Mouse (Mus musculus) ES-Bruce4 (cell line): ENCODE data around the gene Fam168a. TPM values are rescaled to one million over a fixed set of nuclear protein-coding genes. Genes with fewer than 3 reads are reported as not detected.

Experiments used
- H3K27ac ChIP-seq: 2 replicates; pipeline ENCODE4 v1.5.1; 2012; ENCODE audit warnings: low read length, inconsistent platforms; ENCODE audit not compliant: insufficient read depth
- H3K27me3 ChIP-seq: 2 replicates; pipeline ENCODE4 v1.6.1; 2012; ENCODE audit warnings: mild to moderate bottlenecking, low read length, inconsistent platforms; ENCODE audit not compliant: control insufficient read depth, poor library complexity, insufficient read depth, severe bottlenecking
- H3K36me3 ChIP-seq: 2 replicates; pipeline ENCODE4 v1.6.1; 2012; ENCODE audit warnings: inconsistent platforms, mild to moderate bottlenecking, low read length, moderate library complexity; ENCODE audit not compliant: control insufficient read depth, poor library complexity, insufficient read depth, severe bottlenecking
- H3K4me1 ChIP-seq: one replicate; pipeline ENCODE4 v1.8.1; 2011; ENCODE audit warnings: low read length; ENCODE audit not compliant: control insufficient read depth, insufficient read depth
- H3K4me3 ChIP-seq: 2 replicates; pipeline ENCODE4 v1.5.1; 2011; ENCODE audit warnings: low read depth, mild to moderate bottlenecking, low read length
- H3K9ac ChIP-seq: 2 replicates; pipeline ENCODE4 v1.6.1; 2012; ENCODE audit warnings: low read depth, mild to moderate bottlenecking, inconsistent platforms; ENCODE audit not compliant: poor library complexity, severe bottlenecking
- H3K9me3 ChIP-seq: replicated peaks from 2 replicates; pipeline ENCODE4 v1.6.1; 2012; ENCODE audit warnings: mild to moderate bottlenecking, low read length, inconsistent platforms; ENCODE audit not compliant: control insufficient read depth, poor library complexity, insufficient read depth, severe bottlenecking
- CTCF ChIP-seq: IDR thresholded peaks from one replicate; pipeline ENCODE4 v1.8.1; 2011; ENCODE audit warnings: low read depth, low read length
- EP300 ChIP-seq: IDR thresholded peaks from 2 replicates; pipeline ENCODE4 v1.6.1; 2011; ENCODE audit warnings: low read depth, low read length; ENCODE audit not compliant: insufficient read depth
- POLR2A ChIP-seq: IDR thresholded peaks from one replicate; pipeline ENCODE4 v1.8.1; 2011; ENCODE audit warnings: low read length; ENCODE audit not compliant: insufficient read depth
- polyA plus RNA-seq: library from polyadenylated mRNA; stranded (reverse); fragments of >200 nt; gene quantifications from 2 replicates; pipeline ENCODE4 v1.2.4, GENCODE M21; 2011; ENCODE audit warnings: low read depth; ENCODE audit not compliant: missing spikeins, insufficient read depth, insufficient read length

Gene Fam168a
- polyA plus RNA-seq, 1 experiment = 27.4 TPM

GRCm38 (mm10) chr7:100855795-100856573 is 149.5 kb downstream of the Fam168a start:
- H3K36me3 ChIP-seq = no peaks in the 10 kb centered on the region
- H3K27me3 ChIP-seq = no peaks in the 10 kb centered on the region
- peaks cover 8% of the 10 kb centered on the region for H3K4me1 ChIP-seq
- H3K9me3 ChIP-seq = no peaks in the 10 kb centered on the region
- H3K27ac ChIP-seq = no peak overlapping the region
- TF ChIP-seq CTCF = no peak
- TF ChIP-seq EP300 = no peak
- TF ChIP-seq POLR2A = no peak
- H3K4me3 ChIP-seq = no peak overlapping the region
- no peak overlapping the region for H3K9ac ChIP-seq

DNA sequence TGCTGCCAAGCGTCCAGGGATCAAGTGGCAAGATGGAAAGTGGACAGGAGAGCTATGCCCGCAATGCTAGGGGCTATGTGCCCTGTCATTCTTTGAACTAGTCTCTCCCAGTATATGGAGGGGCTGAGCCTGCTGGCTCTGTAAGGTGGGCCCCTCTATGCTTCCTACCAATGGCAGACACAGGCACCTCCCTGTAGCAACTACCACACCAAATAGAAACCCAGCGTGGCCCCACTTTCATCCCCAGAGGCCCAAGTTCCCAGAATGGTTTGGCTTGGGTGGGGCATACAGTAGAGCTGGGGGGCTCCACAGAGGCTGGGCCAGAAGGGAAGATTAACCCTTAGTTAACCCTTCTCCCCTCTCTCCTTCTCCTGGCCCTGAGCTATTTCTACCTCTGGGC is 154.0 kb downstream of the Fam168a start:
- Histone ChIP-seq H3K36me3 (no peaks in the 10 kb centered on the region), H3K9ac (no peak overlapping the region), H3K4me1 (peaks cover 6% of the 10 kb centered on the region), H3K27ac (no peak overlapping the region), H3K27me3 (no peaks in the 10 kb centered on the region), H3K9me3 (no peaks in the 10 kb centered on the region), H3K4me3 (no peak overlapping the region)
- no peak for TF ChIP-seq CTCF
- TF ChIP-seq EP300 = no peak
- TF ChIP-seq POLR2A = no peak

GRCm38 (mm10) chr7:100861209-100861608 is 154.8 kb downstream of the Fam168a start:
- no peaks in the 10 kb centered on the region for H3K9me3 ChIP-seq
- no peak overlapping the region for H3K27ac ChIP-seq
- no peaks in the 10 kb centered on the region for H3K36me3 ChIP-seq
- no peak overlapping the region for H3K4me3 ChIP-seq
- H3K27me3 ChIP-seq = no peaks in the 10 kb centered on the region
- H3K9ac ChIP-seq = no peak overlapping the region
- no peak for TF ChIP-seq CTCF
- TF ChIP-seq POLR2A = no peak
- no peak for TF ChIP-seq EP300
- peaks cover 6% of the 10 kb centered on the region for H3K4me1 ChIP-seq

- Histone ChIP-seq H3K9ac (peak overlapping the region; percentile 70), H3K9me3 (no peaks in the 10 kb centered on the region), H3K36me3 (no peaks in the 10 kb centered on the region), H3K27ac (no peak overlapping the region), H3K4me1 (peaks cover 6% of the 10 kb centered on the region), H3K4me3 (peak overlapping the region; percentile 75), H3K27me3 (no peaks in the 10 kb centered on the region)
- TF ChIP-seq POLR2A = no peak
- no peak for TF ChIP-seq CTCF
- TF ChIP-seq EP300 = no peak
Measured at GRCm38 (mm10) chr7:100862353-100862752, 155.9 kb downstream of the Fam168a start.

DNA sequence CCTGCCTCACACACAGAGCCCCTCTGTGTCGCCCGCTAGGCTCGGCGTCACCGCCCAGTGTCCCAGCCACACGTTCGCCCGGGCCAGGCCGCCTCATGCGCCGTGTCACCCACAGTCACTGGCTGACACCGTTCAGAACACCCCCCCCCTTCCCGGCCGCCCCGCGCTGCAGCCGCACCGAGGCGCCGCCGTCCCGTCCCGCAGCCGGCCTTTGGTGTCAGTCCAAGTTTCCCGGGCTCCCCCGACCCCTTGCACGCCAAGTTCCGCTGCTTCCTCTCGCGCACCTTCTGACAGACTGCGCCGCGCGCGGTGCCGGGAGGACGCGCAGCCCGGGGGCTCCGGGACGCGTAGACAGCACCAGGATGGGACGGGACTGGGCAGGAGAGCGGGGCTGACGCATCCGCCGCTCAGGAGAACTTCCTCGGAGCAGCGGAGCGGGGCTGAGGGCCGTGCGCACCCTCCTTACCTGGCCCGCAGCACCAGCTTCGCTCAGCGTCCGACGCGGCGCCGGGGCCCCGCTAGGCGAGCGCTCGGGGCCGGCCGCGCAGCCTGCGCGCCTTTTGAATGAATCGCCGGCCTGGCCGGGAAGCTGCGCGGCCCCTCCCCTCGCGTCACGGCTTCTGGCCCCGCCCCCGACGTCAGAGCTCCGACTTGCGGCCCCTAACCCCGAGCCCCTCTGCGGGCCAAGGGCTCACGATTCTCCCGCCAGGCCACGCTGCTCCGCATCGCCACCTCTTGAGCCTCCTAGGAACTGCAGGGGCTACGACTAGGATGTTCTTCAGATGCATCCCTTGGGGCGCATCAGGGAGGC is 156.6 kb downstream of the Fam168a start, which contains the start of gene Relt:
Relt (minus strand) TSS at position 619 of the 811 bp plus-strand sequence.
- Histone ChIP-seq H3K27ac (no peak within 1 kb of the TSS), H3K9ac (peak within 1 kb of the TSS; percentile 70), H3K9me3 (no peaks in the 10 kb centered on the region), H3K27me3 (no peaks in the 10 kb centered on the region), H3K36me3 (no peaks in the 10 kb centered on the region), H3K4me1 (peaks cover 6% of the 10 kb centered on the region), H3K4me3 (peak within 1 kb of the TSS; percentile 75)
- peak; percentile 66 for TF ChIP-seq CTCF
- TF ChIP-seq EP300 = no peak
- no peak for TF ChIP-seq POLR2A

- H3K9ac ChIP-seq = no peak overlapping the region
- TF ChIP-seq EP300 (no peak), POLR2A (no peak), CTCF (peak; percentile 55)
- H3K9me3 ChIP-seq = no peaks in the 10 kb centered on the region
- H3K27me3 ChIP-seq = no peaks in the 10 kb centered on the region
- H3K4me1 ChIP-seq = no peaks in the 10 kb centered on the region
- no peaks in the 10 kb centered on the region for H3K36me3 ChIP-seq
- H3K4me3 ChIP-seq = no peak overlapping the region
- no peak overlapping the region for H3K27ac ChIP-seq
Measured at GRCm38 (mm10) chr7:100866675-100867074, 160.2 kb downstream of the Fam168a start.
